Mouse (Mus musculus): ENCODE measurements at regions not wholly inside any gene's neighbourhood (a gene's known extent, or its start where the extent isn't known, plus 50 kb on each side); places are given as distances from the start of the nearest gene placed in this dataset.

DNA sequence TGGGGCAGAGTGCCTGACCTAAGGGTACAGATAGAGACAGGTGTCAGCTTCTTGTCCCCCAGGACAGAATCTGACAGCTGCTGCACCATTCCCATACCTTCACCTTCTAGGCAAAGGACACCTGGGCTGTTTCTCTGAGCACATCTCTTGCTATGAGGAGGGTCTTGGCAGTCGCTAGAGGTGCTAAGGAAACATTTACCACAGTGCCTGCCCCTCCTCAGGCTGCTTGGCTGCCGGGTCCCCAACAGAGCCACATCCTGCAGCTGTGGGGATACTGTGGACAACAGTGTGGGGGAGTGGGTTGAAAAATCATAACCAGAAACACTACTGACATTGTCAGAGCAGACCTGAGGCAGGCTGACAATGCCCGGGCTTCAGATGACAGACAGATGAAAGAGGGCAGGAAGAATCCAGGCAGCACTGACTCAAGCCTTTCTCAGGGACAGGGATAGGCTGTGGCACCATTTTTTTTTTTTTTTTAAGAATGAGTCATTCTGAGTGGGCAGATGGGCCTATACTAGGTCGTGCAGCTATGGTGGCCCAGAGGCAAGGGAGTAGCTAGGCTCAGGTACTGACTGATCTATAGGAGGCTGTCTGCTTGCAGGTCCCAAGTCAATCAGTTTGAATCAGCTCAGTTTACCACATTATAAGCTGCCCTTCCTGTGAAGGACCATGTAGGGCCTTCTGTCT is 150.7 kb upstream of the A230072I06Rik start:
- Histone ChIP-seq H3K79me2 (replicated peaks; ENCODE audit: control insufficient read depth, extremely low read depth, insufficient read depth, poor library complexity, severe bottlenecking) (no peaks in the 10 kb centered on the region), H3K27me3 (replicated peaks) (peaks cover 52% of the 10 kb centered on the region), H3K4me1 (ENCODE audit: control insufficient read depth in 1 of 2, insufficient read depth in 2 of 2) (no peaks in the 10 kb centered on the region), H3K4me3 (replicated peaks in 1 of 3; ENCODE audit: low read depth in 2 of 3, low read length in 2 of 3, poor library complexity in 1 of 3) (no peak overlapping the region), H3K9me3 (replicated peaks; ENCODE audit: low read length) (peaks cover 10% of the 10 kb centered on the region), H3K36me3 (replicated peaks in 1 of 2; ENCODE audit: control insufficient read depth in 1 of 2, insufficient read depth in 1 of 2, low read length in 1 of 2) (no peaks in the 10 kb centered on the region), H3K4me2 (ENCODE audit: insufficient read depth, low read depth, poor library complexity, severe bottlenecking) (no peak overlapping the region), H3K9ac (ENCODE audit: insufficient read depth, low read depth) (no peak overlapping the region), H3K27ac (ENCODE audit: insufficient read depth, low read depth) (no peak overlapping the region)
- DNase-seq (ENCODE audit: extremely low read depth), result no peak
- TF ChIP-seq ZC3H11A (IDR thresholded peaks at IDR 0.05; ENCODE audit: low read depth, low read length) (no peak), HCFC1 (IDR thresholded peaks at IDR 0.05; ENCODE audit: low read depth, low read length) (no peak), PAX5 (IDR thresholded peaks at IDR 0.05; ENCODE audit: low read length) (no peak), MAZ (IDR thresholded peaks at IDR 0.05; ENCODE audit: low read depth, low read length) (no peak), IRF4 (IDR thresholded peaks at IDR 0.05; ENCODE audit: low read depth, low read length) (no peak), ELF1 (IDR thresholded peaks at IDR 0.05; ENCODE audit: low read depth, low read length) (no peak), MYC (IDR thresholded peaks at IDR 0.05; ENCODE audit: low read depth, low read length) (no peak), JUN (IDR thresholded peaks at IDR 0.05; ENCODE audit: insufficient read depth, low read depth, low read length) (no peak), POLR2AphosphoS2 (IDR thresholded peaks at IDR 0.05; ENCODE audit: low read depth, low read length) (no peak), ZMIZ1 (IDR thresholded peaks at IDR 0.05; ENCODE audit: low read depth, low read length) (no peak), ETS1 (conservative IDR thresholded peaks at IDR 0.05; ENCODE audit: low read depth, low read length) (no peak)
- in situ Hi-C loops (cut with MboI; ENCODE audit: low pct_ligation_motif_present, low pct_unique_long_range_greater_than_20kb, low sequenced_read_pairs) (no loop called here), dilution Hi-C loops (cut with MboI; ENCODE audit: extremely low pct_ligation_motif_present, extremely low pct_unique_long_range_greater_than_20kb, low sequenced_read_pairs) (no loop called here)

DNA sequence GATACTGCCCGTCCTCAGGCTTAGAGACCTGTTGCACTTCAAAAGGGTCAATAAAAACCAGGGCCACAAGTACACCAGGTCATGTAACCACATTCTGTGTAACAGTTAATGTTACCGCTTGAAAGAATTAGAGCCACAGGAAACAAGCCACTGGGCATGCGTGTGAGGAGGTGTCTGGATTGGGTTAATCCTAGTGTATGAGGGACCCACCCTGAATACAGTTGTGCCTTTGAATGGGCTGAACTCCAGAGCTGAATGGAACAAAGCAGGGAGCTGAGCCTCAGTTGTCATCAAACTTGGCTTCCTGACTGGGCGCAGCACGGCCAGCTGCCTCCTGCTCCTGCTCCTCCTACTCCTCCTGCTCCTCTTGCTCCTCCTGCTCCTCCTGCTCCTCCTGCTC is 148.0 kb upstream of the A230072I06Rik start:
- H3K27ac ChIP-seq (ENCODE audit: insufficient read depth, low read depth), result no peak overlapping the region
- peaks cover 46% of the 10 kb centered on the region for H3K27me3 ChIP-seq (replicated peaks)
- H3K4me2 ChIP-seq (ENCODE audit: insufficient read depth, low read depth, poor library complexity, severe bottlenecking), result no peak overlapping the region
- H3K9me3 ChIP-seq (replicated peaks; ENCODE audit: low read length), result peaks cover under 1% of the 10 kb centered on the region
- H3K4me1 ChIP-seq (ENCODE audit: control insufficient read depth in 1 of 2, insufficient read depth in 2 of 2), result no peaks in the 10 kb centered on the region
- no peaks in the 10 kb centered on the region for H3K79me2 ChIP-seq (replicated peaks; ENCODE audit: control insufficient read depth, extremely low read depth, insufficient read depth, poor library complexity, severe bottlenecking)
- H3K36me3 ChIP-seq (replicated peaks in 1 of 2; ENCODE audit: control insufficient read depth in 1 of 2, insufficient read depth in 1 of 2, low read length in 1 of 2), result no peaks in the 10 kb centered on the region
- TF ChIP-seq POLR2AphosphoS2 (IDR thresholded peaks at IDR 0.05; ENCODE audit: low read depth, low read length), result no peak
- no peak for TF ChIP-seq ZKSCAN1 (IDR thresholded peaks at IDR 0.05; ENCODE audit: borderline replicate concordance, low read depth, low read length)
- no peak for TF ChIP-seq UBTF (IDR thresholded peaks at IDR 0.05; ENCODE audit: low read depth, low read length)
- no peak for TF ChIP-seq ELF1 (IDR thresholded peaks at IDR 0.05; ENCODE audit: low read depth, low read length)
- TF ChIP-seq NRF1 (IDR thresholded peaks at IDR 0.05; ENCODE audit: low read depth, low read length), result no peak
- TF ChIP-seq RCOR1 (conservative IDR thresholded peaks at IDR 0.05; ENCODE audit: low read depth, low read length), result no peak
- TF ChIP-seq MXI1 (IDR thresholded peaks at IDR 0.05; ENCODE audit: low read depth, low read length), result no peak
- TF ChIP-seq JUN (IDR thresholded peaks at IDR 0.05; ENCODE audit: insufficient read depth, low read depth, low read length), result no peak
- no peak for TF ChIP-seq PAX5 (IDR thresholded peaks at IDR 0.05; ENCODE audit: low read length)
- TF ChIP-seq MAX (IDR thresholded peaks at IDR 0.05; ENCODE audit: low read length), result no peak
- no peak for TF ChIP-seq CTCF (conservative IDR thresholded peaks at IDR 0.05 in 1 of 2, IDR thresholded peaks at IDR 0.05 in 1 of 2; ENCODE audit: low read depth in 2 of 2, low read length in 2 of 2)
- TF ChIP-seq USF2 (conservative IDR thresholded peaks at IDR 0.05; ENCODE audit: low read depth, low read length), result no peak
- TF ChIP-seq TCF12 (IDR thresholded peaks at IDR 0.05; ENCODE audit: low read depth, low read length), result no peak
- no peak for TF ChIP-seq ZMIZ1 (IDR thresholded peaks at IDR 0.05; ENCODE audit: low read depth, low read length)
- no peak for TF ChIP-seq ETS1 (conservative IDR thresholded peaks at IDR 0.05; ENCODE audit: low read depth, low read length)
- no peak for TF ChIP-seq ZC3H11A (IDR thresholded peaks at IDR 0.05; ENCODE audit: low read depth, low read length)
- TF ChIP-seq CHD2 (IDR thresholded peaks at IDR 0.05; ENCODE audit: low read length), result no peak
- no peak for TF ChIP-seq BHLHE40 (IDR thresholded peaks at IDR 0.05; ENCODE audit: low read depth, low read length)
- in situ Hi-C loops (cut with MboI; ENCODE audit: low pct_ligation_motif_present, low pct_unique_long_range_greater_than_20kb, low sequenced_read_pairs), result no loop called here
- no peak overlapping the region for H3K4me3 ChIP-seq (replicated peaks in 1 of 3; ENCODE audit: low read depth in 2 of 3, low read length in 2 of 3, poor library complexity in 1 of 3)
- no peak for DNase-seq (ENCODE audit: extremely low read depth)
- dilution Hi-C loops (cut with MboI; ENCODE audit: extremely low pct_ligation_motif_present, extremely low pct_unique_long_range_greater_than_20kb, low sequenced_read_pairs), result no loop called here
- H3K9ac ChIP-seq (ENCODE audit: insufficient read depth, low read depth), result no peak overlapping the region
